Mouse (Mus musculus) cerebellum, adult 2 months (tissue): ENCODE measurements around the gene Rad51b. TPM values are rescaled to one million over a fixed set of nuclear protein-coding genes. Genes with fewer than 3 reads are reported as not detected.

Source experiments
- DNase-seq, 2 experiments: peaks; one replicate each; pipeline ENCODE4 v3.0.0; 2021
- H3K27ac ChIP-seq: fragments of 200-500 bp; 2 replicates; pipeline ENCODE4 v1.5.1; 2012; ENCODE audit warnings: low read length, control low read depth, inconsistent platforms; ENCODE audit not compliant: insufficient read depth
- H3K27me3 ChIP-seq: fragments of 200-500 bp; 2 replicates; pipeline ENCODE4 v1.6.1; 2012; ENCODE audit warnings: inconsistent platforms, mild to moderate bottlenecking, low read length, moderate library complexity; ENCODE audit not compliant: control insufficient read depth, insufficient read depth
- H3K4me1 ChIP-seq: fragments of 200-500 bp; 2 replicates; pipeline ENCODE4 v1.6.1; 2011; ENCODE audit warnings: low read length; ENCODE audit not compliant: control insufficient read depth, insufficient read depth
- H3K4me3 ChIP-seq: fragments of 200-500 bp; replicated peaks from 2 replicates; pipeline ENCODE3; 2011; ENCODE audit warnings: mild to moderate bottlenecking, low read depth, low read length, control low read depth; ENCODE audit not compliant: insufficient read depth
- CTCF ChIP-seq: fragments of 200-500 bp; IDR thresholded peaks from 2 replicates; pipeline ENCODE4 v1.5.1; 2011; ENCODE audit warnings: low read depth, mild to moderate bottlenecking, control low read depth, low read length, moderate library complexity, borderline replicate concordance; ENCODE audit not compliant: insufficient read depth
- POLR2A ChIP-seq: fragments of 200-500 bp; IDR thresholded peaks from 2 replicates; pipeline ENCODE4 v1.6.1; 2011; ENCODE audit warnings: low read length, control low read depth, borderline replicate concordance; ENCODE audit not compliant: insufficient read depth
- WGBS: fragments of 180-500 bp; shearing (Covaris S2); methylation state at CpG from one replicate; pipeline ENCODE4 v1.1.7; 2018; 5-methylcytosine and 5-hydroxymethylcytosine counted together
- polyA plus RNA-seq: library from polyadenylated mRNA; depleted of rRNA; stranded (reverse); fragments of >200 nt; gene quantifications from 2 replicates; pipeline ENCODE4 v1.2.3, GENCODE M21; 2012

Gene Rad51b
- polyA plus RNA-seq, 1 experiment, result 0.23 TPM

DNA sequence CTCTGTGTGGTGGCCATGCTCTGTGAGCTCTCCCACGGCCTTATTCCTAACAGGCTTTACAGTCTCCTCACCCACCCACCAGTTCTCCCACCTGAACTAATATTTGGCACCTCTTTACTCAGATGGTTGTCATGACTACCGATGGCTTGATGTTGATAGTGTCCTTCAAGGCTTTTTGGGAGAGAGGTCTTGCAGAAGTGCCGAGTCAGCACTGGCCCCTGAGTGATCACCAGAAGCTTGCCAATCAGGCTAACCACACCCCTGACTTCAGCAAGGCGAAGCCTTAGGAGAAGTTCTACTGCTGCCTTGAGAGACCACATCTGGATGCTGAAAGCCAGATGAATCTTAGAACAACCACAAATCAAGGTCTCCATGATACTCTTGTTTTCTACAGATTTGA lies 209.3 kb downstream of the Rad51b start:
- Histone ChIP-seq H3K27me3 (no peaks in the 10 kb centered on the region), H3K4me1 (no peaks in the 10 kb centered on the region; the same call in 1 of the 2 replicates), H3K4me3 (no peak overlapping the region), H3K27ac (no peak overlapping the region)
- TF ChIP-seq POLR2A (no peak), CTCF (no peak)
- 69% methylated on average over 4 of the region's 4 CpGs for WGBS
- no peak for DNase-seq

DNA sequence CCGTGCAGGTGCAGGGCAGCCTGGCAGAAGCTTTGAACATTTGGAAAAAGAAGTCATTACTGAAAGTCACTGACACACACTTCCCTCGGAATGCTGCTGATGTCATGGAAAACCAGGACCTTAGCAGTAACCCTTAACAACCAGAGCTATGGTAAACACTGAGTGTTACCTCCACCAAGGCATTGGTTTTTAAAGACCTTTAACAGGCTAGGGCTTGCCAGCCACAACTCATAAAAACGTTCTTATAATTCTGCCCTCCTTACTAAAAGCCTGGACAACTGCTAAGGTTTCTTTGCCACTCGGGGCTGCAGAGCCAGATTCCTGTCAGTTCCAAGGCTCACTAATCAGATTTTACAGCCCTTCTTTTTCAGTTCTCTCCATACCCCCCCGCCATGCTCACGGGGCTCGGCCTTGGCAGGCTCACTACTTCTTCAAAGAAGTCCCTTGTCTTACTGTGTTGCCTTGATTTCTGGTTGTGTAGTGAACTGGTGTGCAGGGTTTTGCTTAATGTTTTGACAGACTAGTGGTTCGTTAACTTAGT lies 210.1 kb downstream of the Rad51b start:
- Histone ChIP-seq H3K4me1 (peaks cover 3% of the 10 kb centered on the region; the same call in 1 of the 2 replicates), H3K4me3 (no peak overlapping the region), H3K27ac (no peak overlapping the region), H3K27me3 (no peaks in the 10 kb centered on the region)
- 18% methylated on average over 8 of the region's 8 CpGs for WGBS
- TF ChIP-seq CTCF (no peak), POLR2A (no peak)
- DNase-seq, result peak in 1 of 2 experiments; percentile 12

DNA sequence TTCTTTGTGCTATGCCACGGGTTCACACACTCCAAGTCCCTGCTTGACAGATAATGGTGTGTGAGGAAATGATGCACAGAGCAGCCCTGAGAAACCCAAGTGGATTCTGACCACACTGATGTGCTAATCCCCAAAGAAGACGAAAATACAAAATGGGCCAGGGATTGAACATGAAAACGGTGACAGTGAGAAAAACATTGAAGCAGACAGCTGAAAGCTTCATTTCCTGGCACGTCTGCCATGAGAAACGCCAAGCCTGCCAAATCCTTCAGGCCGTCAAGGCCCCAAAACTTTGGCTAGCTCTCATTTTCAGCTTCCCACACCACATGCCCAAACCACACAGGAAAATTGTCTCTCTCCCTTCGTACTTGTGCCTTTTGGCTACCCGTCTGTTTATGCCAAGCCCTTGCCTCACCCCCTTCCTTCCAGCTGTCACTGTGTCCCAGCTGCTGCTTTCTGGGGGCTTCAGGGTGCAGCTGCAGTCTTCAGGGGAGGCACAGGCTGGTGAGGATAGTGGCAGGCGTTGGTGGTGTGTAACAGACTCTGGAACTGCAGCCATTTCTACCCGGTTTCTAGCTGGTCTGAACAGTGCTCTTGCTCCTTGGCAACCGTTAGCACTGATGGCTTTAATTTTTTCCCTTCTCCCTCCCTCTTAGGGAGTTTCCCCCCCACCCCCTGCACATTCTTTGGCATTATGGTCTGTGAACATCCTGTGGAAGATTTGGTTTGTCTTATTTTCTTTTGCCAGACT lies 214.5 kb downstream of the Rad51b start:
- 10% methylated on average over 11 of the region's 11 CpGs for WGBS
- H3K27me3 ChIP-seq, result no peaks in the 10 kb centered on the region
- H3K27ac ChIP-seq, result peak overlapping the region; percentile 34; the same call in 1 of the 2 replicates
- DNase-seq, result peak; percentile 11 to 23
- H3K4me3 ChIP-seq, result no peak overlapping the region
- TF ChIP-seq CTCF (no peak), POLR2A (no peak)
- H3K4me1 ChIP-seq, result peaks cover 3% of the 10 kb centered on the region; the same call in 1 of the 2 replicates

DNA sequence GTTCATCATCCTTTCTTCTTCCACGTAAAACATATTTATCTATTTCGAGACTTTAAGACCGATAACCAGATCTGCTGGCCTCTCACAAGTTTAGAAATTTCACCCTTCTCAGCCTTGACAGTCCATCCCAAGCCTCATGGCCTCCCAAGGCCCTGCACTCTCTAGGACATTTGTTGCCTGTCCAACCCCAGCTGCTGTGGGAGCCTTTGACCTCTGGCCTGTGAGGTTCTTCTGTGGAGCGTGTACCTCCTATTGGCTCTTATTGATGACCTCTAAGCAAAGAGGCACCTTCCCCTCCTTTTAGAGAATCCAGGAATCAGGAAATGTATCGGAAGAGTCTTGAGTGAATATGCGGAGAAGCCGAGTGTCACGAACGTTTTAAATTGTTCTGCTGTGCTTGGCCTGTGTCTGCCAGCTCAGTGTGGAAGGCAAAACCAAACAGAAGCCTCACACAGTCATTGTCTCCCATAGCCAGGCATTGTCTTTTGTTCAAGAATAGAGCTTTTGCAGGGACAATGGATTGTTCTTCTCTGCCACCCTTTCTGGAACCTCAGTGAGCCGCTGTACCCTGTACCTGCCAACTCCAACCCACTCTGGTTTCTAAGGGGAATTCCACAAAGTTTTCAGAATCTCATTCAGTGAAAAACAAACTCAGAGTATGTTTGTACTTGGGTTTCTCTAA lies 215.3 kb downstream of the Rad51b start:
- H3K27ac ChIP-seq, result peak overlapping the region; percentile 59; the same call in 1 of the 2 replicates
- DNase-seq, result no peak
- TF ChIP-seq POLR2A (no peak), CTCF (no peak)
- 74% methylated on average over 10 of the region's 10 CpGs for WGBS
- H3K4me1 ChIP-seq, result peaks cover 3% of the 10 kb centered on the region; the same call in 1 of the 2 replicates
- no peak overlapping the region for H3K4me3 ChIP-seq
- no peaks in the 10 kb centered on the region for H3K27me3 ChIP-seq

DNA sequence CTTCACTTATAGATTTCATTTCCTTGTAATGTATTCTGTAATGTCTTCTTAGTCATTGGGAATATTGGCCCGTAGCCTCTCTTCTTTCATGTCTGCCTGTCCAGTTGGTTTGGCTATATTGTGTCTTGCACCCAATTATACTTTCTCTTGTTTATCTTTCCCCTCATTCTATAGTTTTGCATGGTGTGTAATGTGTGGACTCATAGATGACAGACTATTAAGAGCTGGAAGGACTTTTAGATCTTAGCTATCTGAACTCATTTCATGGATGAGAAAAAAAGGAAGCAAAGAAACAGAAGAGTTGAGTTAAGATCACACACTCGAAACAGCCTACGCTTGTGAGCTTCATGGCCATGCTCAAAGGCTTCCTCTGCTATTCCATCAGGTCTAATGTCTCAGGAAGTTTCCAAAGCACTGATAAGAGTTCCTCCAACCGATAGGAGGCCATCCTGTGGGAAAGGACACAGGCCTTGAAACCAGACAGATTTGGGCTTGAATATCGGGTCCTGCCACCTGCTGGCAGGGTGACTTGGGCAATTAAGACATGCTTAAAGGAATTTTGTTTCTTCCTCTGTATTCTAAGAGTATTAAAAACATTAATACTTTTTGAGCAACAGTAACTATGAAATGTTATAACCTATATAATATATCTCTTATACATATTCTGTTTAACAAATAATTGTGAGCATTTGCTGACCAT lies 216.1 kb downstream of the Rad51b start:
- WGBS, result 88% methylated on average over 5 of the region's 5 CpGs
- Histone ChIP-seq H3K27ac (no peak overlapping the region), H3K4me3 (no peak overlapping the region), H3K27me3 (no peaks in the 10 kb centered on the region), H3K4me1 (peaks cover 3% of the 10 kb centered on the region; the same call in 1 of the 2 replicates)
- no peak for DNase-seq
- no peak for TF ChIP-seq CTCF
- no peak for TF ChIP-seq POLR2A

DNA sequence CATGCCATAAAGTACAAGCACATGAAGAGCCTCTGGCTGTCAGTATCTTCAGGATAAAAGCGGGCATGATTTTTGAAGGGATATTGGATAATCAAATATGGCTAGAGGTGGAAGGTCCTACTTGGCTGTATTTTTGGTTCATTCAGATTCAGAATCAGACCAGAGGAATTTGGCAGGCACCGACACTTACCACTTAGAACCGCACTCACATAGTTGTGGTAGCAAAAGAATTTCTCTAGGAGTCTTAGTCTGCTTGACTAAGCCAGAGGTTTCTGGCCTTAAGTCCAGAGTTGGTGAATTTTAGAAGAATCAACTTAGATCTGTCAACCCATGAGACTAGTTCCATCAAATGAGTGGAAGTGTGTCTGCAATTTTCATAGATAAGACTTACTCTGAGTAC lies 217.6 kb downstream of the Rad51b start:
- WGBS, result 95% methylated on average over 3 of the region's 3 CpGs
- Histone ChIP-seq H3K27ac (no peak overlapping the region), H3K27me3 (no peaks in the 10 kb centered on the region), H3K4me1 (peaks cover 3% of the 10 kb centered on the region; the same call in 1 of the 2 replicates), H3K4me3 (no peak overlapping the region)
- DNase-seq, result no peak
- TF ChIP-seq CTCF, result no peak
- no peak for TF ChIP-seq POLR2A

DNA sequence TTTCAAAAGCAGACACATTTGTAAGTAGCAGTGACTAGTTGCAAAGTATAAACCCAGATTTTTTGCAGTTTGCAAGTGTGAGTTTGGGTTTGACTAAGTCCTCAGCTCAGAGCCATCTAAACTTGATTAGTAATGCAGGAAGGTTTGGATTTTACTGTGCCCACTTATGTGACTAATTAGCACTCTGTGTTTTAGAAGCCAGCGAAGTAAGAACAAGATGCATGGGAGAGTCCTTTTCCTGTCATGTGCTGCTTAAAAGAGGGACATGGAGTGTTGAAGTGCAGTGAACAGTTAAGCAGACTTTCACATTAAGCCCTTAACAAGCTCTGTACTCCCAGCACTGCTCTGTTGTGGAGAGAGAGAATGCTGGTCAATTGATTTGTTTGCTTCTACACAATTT lies 225.3 kb downstream of the Rad51b start:
- H3K4me1 ChIP-seq, result no peaks in the 10 kb centered on the region
- H3K27ac ChIP-seq, result no peak overlapping the region
- no peak overlapping the region for H3K4me3 ChIP-seq
- H3K27me3 ChIP-seq, result no peaks in the 10 kb centered on the region
- TF ChIP-seq POLR2A (no peak), CTCF (no peak)
- 57% methylated on average over 1 of the region's 1 CpGs for WGBS
- no peak for DNase-seq
